Mouse (Mus musculus) myocyte (in vitro differentiated cells): ENCODE data around the gene Itpr2.

Experiments used
- CEBPB ChIP-seq: IDR thresholded peaks from 2 replicates; pipeline ENCODE4 v1.6.1; 2011; ENCODE audit warnings: mild to moderate bottlenecking, moderate library complexity; ENCODE audit not compliant: poor library complexity, insufficient read depth, severe bottlenecking
- E2F4 ChIP-seq: IDR thresholded peaks from one replicate; pipeline ENCODE4 v1.6.1; 2011; ENCODE audit warnings: mild to moderate bottlenecking, control low read depth, moderate library complexity; ENCODE audit not compliant: insufficient read depth
- MAX ChIP-seq: IDR thresholded peaks from one replicate; pipeline ENCODE4 v1.6.1; 2011; ENCODE audit warnings: low read depth, mild to moderate bottlenecking, control low read depth
- MYOD1 ChIP-seq, 3 experiments: IDR thresholded peaks; one replicate each; pipeline ENCODE4 v1.6.1; 2011; ENCODE audit warnings: control low read depth in 2 of 3, low read depth in 2 of 3, mild to moderate bottlenecking in 2 of 3, moderate library complexity in 1 of 3; ENCODE audit not compliant: insufficient read length in 2 of 3, control insufficient read depth in 1 of 3
- POLR2A ChIP-seq: IDR thresholded peaks from one replicate; pipeline ENCODE4 v1.6.1; 2011; ENCODE audit warnings: low read depth, mild to moderate bottlenecking, control low read depth, moderate library complexity; ENCODE audit not compliant: insufficient read length
- POLR2AphosphoS2 ChIP-seq: IDR thresholded peaks from one replicate; pipeline ENCODE4 v1.6.1; 2011; ENCODE audit warnings: low read depth, control low read depth; ENCODE audit not compliant: insufficient read length
- SRF ChIP-seq: IDR thresholded peaks from one replicate; pipeline ENCODE4 v1.6.1; 2011; ENCODE audit warnings: low read depth; ENCODE audit not compliant: control insufficient read depth, insufficient read length
- TCF12 ChIP-seq: IDR thresholded peaks from one replicate; pipeline ENCODE4 v1.6.1; 2011; ENCODE audit warnings: mild to moderate bottlenecking, control low read depth; ENCODE audit not compliant: poor library complexity, insufficient read depth, severe bottlenecking
- TCF3 ChIP-seq: IDR thresholded peaks from one replicate; pipeline ENCODE4 v1.6.1; 2011; ENCODE audit warnings: low read depth, control low read depth; ENCODE audit not compliant: insufficient read length
- USF1 ChIP-seq: IDR thresholded peaks from one replicate; pipeline ENCODE4 v1.6.1; 2011; ENCODE audit warnings: low read depth, mild to moderate bottlenecking, control low read depth, moderate library complexity

DNA sequence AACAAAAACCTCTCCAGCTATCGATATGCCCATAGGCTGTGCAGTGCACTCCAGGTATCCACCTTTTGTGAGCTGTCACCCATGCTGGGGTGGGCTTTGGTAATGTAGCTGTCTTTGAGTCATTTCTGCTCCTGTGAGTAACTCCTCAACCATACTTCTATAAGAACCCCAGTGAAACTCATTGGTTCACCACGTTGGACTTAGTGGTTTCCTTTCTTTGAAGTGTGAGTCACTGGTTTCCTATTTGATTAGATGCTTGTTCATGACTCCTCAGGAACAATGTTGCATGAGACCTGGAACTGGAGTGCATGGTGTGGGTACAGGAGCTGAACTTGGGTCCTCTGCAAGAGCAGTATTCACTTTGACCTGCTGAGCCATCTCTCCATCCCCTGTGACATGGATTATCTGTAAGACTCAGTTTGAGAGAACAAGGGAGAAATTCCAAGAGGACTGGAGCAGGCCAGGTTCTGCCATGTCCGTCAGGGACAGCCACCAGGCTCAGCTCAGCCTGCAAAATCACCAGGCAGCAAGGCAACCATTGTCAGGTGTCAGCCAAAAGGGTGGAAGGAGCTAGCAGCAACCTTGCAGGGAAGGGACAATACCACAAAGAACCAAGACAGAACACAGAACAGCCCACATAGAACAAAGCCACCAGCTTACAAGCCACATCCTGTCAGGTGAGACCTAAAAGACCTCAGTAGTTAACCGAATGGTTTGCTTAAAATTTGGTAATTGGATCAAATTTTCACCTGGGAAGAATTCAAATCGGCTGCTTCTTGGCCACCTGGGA is 19.6 kb upstream of the Itpr2 start:
- TF ChIP-seq CEBPB, result no peak
- no peak for TF ChIP-seq TCF12
- TF ChIP-seq MAX, result no peak
- no peak for TF ChIP-seq POLR2A
- TF ChIP-seq E2F4, result no peak
- no peak for TF ChIP-seq USF1
- TF ChIP-seq TCF3, result no peak
- TF ChIP-seq SRF, result no peak
- no peak for TF ChIP-seq POLR2AphosphoS2
- no peak for TF ChIP-seq MYOD1 (IDR thresholded peaks at IDR 0.05; ENCODE audit: control insufficient read depth in 1 of 3, insufficient read length in 2 of 3, low read depth in 2 of 3)
